Comparison of ENCODE assay signal across 33 mouse cellular contexts in genomic region chr11:46332217-46332616, GRCm38 (mm10). TPM values are rescaled to one million over a fixed set of nuclear protein-coding genes. Genes with fewer than 3 reads are reported as not detected.
"Had no signal": no experiment of that assay in that cellular context is flagged by ENCODE, and none has a peak within 500 bp of the region (broad histone marks: within the 10 kb centered on the region; RNA-seq: fewer than 3 reads in every experiment).

No protein-coding gene starts in this region.

- H3K4me1 ChIP-seq: limb, embryonic 10.5 days; limb, embryonic 12.5 days; limb, embryonic 15.5 days; liver, embryonic 12.5 days; liver, embryonic 13.5 days; liver, embryonic 15.5 days; lung, embryonic 15.5 days; midbrain, embryonic 10.5 days; midbrain, embryonic 12.5 days; midbrain, embryonic 13.5 days; midbrain, embryonic 15.5 days; neural tube, embryonic 12.5 days had no signal

- H3K36me3 ChIP-seq: limb, embryonic 10.5 days; limb, embryonic 12.5 days; limb, embryonic 13.5 days; limb, embryonic 15.5 days; liver, embryonic 12.5 days; liver, embryonic 13.5 days; liver, embryonic 15.5 days; lung, embryonic 15.5 days; midbrain, embryonic 10.5 days; midbrain, embryonic 12.5 days; midbrain, embryonic 13.5 days; midbrain, embryonic 15.5 days; neural tube, embryonic 12.5 days had no signal

- DNase-seq: liver; liver, embryonic 13.5 days; liver, postnatal 0 days; lung, adult 18-20 months; lung, adult 2 months; lung, embryonic 14.5 days; lung, postnatal 10 days; lung, postnatal 14 days; lung, postnatal 36 days; lung, postnatal 4 days; midbrain, embryonic 14.5 days had no signal

- H3K4me2 ChIP-seq: limb, embryonic 12.5 days; limb, embryonic 13.5 days; limb, embryonic 15.5 days; liver, embryonic 11.5 days; liver, embryonic 12.5 days; liver, embryonic 13.5 days; liver, embryonic 15.5 days; lung, embryonic 14.5 days; lung, embryonic 15.5 days; midbrain, embryonic 11.5 days; midbrain, embryonic 12.5 days; midbrain, embryonic 13.5 days; midbrain, embryonic 15.5 days; neural tube, embryonic 12.5 days had no signal

- H3K27me3 ChIP-seq: limb, embryonic 12.5 days; limb, embryonic 13.5 days; limb, embryonic 15.5 days; liver, embryonic 12.5 days; liver, embryonic 13.5 days; liver, embryonic 15.5 days; lung, embryonic 15.5 days; midbrain, embryonic 12.5 days; midbrain, embryonic 13.5 days; midbrain, embryonic 15.5 days; neural tube, embryonic 12.5 days had no signal

- H3K9me3 ChIP-seq: limb, embryonic 10.5 days; limb, embryonic 12.5 days; limb, embryonic 13.5 days; limb, embryonic 15.5 days; liver, embryonic 12.5 days; liver, embryonic 13.5 days; liver, embryonic 15.5 days; lung, embryonic 15.5 days; megakaryocyte, embryonic 14.5 days; midbrain, embryonic 10.5 days; midbrain, embryonic 12.5 days; midbrain, embryonic 13.5 days; neural tube, embryonic 12.5 days had no signal

- H3K9ac ChIP-seq: limb, embryonic 12.5 days; limb, embryonic 13.5 days; limb, embryonic 15.5 days; liver, embryonic 12.5 days; liver, embryonic 13.5 days; liver, embryonic 14.5 days; liver, embryonic 15.5 days; liver, postnatal 0 days; lung, embryonic 14.5 days; lung, embryonic 15.5 days; midbrain, embryonic 12.5 days; midbrain, embryonic 13.5 days; midbrain, embryonic 15.5 days; neural tube, embryonic 12.5 days had no signal

- H3K27ac ChIP-seq: limb, embryonic 10.5 days; limb, embryonic 12.5 days; limb, embryonic 13.5 days; limb, embryonic 15.5 days; liver, embryonic 12.5 days; liver, embryonic 13.5 days; liver, embryonic 14.5 days; liver, embryonic 15.5 days; lung, embryonic 15.5 days; macrophage; midbrain, embryonic 10.5 days; midbrain, embryonic 12.5 days; midbrain, embryonic 13.5 days; midbrain, embryonic 15.5 days; neural tube, embryonic 12.5 days had no signal

- H3K4me3 ChIP-seq: limb, embryonic 10.5 days; limb, embryonic 12.5 days; limb, embryonic 13.5 days; limb, embryonic 15.5 days; liver, embryonic 12.5 days; liver, embryonic 13.5 days; liver, embryonic 15.5 days; lung, embryonic 15.5 days; megakaryocyte, embryonic 14.5 days; midbrain, embryonic 10.5 days; midbrain, embryonic 12.5 days; midbrain, embryonic 13.5 days; midbrain, embryonic 15.5 days; myocyte; neural tube, embryonic 12.5 days had no signal

- ATAC-seq: liver, embryonic 12.5 days; liver, postnatal 0 days; lung, postnatal 0 days; midbrain, embryonic 13.5 days; midbrain, embryonic 15.5 days; midbrain, embryonic 16.5 days had no signal

RNA-seq across cellular contexts. Expression of gene Itk, which starts 57.1 kb away (rescaled TPM):
- polyA plus RNA-seq: limb, embryonic 10.5 days; limb, embryonic 11.5 days; limb, embryonic 12.5 days; liver, embryonic 12.5 days; midbrain, embryonic 11.5 days; midbrain, embryonic 13.5 days; midbrain, embryonic 14.5 days; midbrain, embryonic 15.5 days; midbrain, embryonic 16.5 days; neural tube, embryonic 11.5 days; neural tube, embryonic 12.5 days had no signal
